ENCODE assay signal across 8 mouse cellular contexts in the genomic region with DNA sequence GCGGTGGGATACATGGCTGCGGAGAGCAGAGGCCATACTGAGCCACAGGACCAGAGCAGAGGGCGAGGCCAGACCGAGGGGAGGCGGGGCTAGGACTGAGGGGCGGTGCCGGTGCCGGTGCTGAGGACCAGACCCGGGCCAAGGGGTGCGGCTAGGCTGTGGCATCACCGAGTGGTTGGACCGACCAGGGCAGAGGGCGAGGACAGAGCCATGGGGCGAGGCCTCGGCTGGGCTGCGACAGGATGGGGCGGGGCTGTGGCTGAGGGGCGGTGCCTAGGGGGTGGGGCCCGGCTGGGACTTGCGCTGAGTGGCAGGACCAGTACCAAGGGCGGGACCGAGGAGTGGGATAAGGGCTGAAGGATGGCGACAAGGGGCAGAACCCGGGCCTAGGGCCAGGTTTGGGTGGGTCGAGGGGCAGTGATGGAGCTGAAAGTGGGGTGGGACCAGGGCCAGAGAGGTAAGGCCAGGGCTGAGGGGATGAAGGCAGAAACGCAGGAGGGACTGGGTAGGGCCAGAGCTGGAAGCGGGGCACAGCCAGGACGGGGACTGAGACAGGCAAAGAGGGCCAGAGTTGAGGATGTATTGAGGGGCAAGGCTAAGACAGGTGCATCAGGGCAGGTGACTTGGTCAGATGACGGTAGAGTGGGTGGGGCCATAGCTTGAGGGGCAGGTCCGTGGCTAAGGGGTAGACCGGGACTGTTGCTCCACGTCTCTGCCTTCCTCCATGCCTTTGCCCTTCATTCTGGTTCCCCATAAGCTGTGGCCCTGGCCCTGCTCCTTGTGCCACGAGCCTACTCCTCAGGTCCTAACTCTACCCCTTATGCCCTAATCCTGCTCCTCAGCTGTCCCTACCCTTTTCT. TPM values are rescaled to one million over a fixed set of nuclear protein-coding genes. Genes with fewer than 3 reads are reported as not detected.
DNase-seq lines count a peak whose midpoint lies in the region; ATAC-seq lines count a peak whose summit lies in the region.

No protein-coding gene starts in this region.

- H3K4me2 ChIP-seq in heart, embryonic 15.5 days: peak overlapping the region; percentile 54

- WGBS in heart, embryonic 15.5 days: 2% methylated on average over 33 of the region's 33 CpGs

- DNase-seq in frontal cortex, postnatal 25 days (ENCODE audit: low spot score in 2 of 2): peak; percentile 4 to 14
- DNase-seq in frontal cortex, postnatal 36 days (ENCODE audit: low spot score in 2 of 2): no peak
- peak; percentile 86 for DNase-seq in Muller cell, postnatal 12 days (ENCODE audit: inconsistent ontology term)
- DNase-seq in embryo, embryonic 11 days: peak; percentile 83
- DNase-seq in kidney, postnatal 10 days: peak; percentile 71
- DNase-seq in lung, postnatal 14 days: peak; percentile 47
- peak; percentile 12 to 17 for DNase-seq in right cerebral cortex, postnatal 36 days (ENCODE audit: low spot score in 2 of 2)

- H3K9me3 ChIP-seq in heart, embryonic 15.5 days (replicated peaks): no peaks in the 10 kb centered on the region

- peaks cover 100% of the 10 kb centered on the region for H3K27me3 ChIP-seq in heart, embryonic 15.5 days

- peak; percentile 44 for ATAC-seq in heart, embryonic 15.5 days (replicated peaks; ENCODE audit: insufficient number of reproducible peaks, insufficient read depth, low FRiP score, low read depth)

- H3K4me1 ChIP-seq in heart, embryonic 15.5 days (replicated peaks): peaks cover 15% of the 10 kb centered on the region

- H3K27ac ChIP-seq in heart, embryonic 15.5 days: no peak overlapping the region

- H3K36me3 ChIP-seq in heart, embryonic 15.5 days: no peaks in the 10 kb centered on the region

- H3K4me3 ChIP-seq in heart, embryonic 15.5 days: peak overlapping the region; percentile 27

- H3K9ac ChIP-seq in heart, embryonic 15.5 days: no peak overlapping the region

RNA-seq across cellular contexts. Expression of gene Nfic, which starts 9.2 kb away (rescaled TPM):
- 60.9 and 71.2 TPM in 2 replicates for polyA plus RNA-seq in heart, embryonic 15.5 days (2015; fragmentation: Nextera tagmentation; extraction: Ambion mirVana)

RNA-seq across cellular contexts. Expression of gene Celf5, which starts 17.9 kb away (rescaled TPM):
- polyA plus RNA-seq in heart, embryonic 15.5 days (2015; fragmentation: Nextera tagmentation; extraction: Ambion mirVana): 0.08 and 0.41 TPM in 2 replicates

RNA-seq across cellular contexts. Expression of gene Ncln, which starts 31.6 kb away (rescaled TPM):
- 43.6 and 63.4 TPM in 2 replicates for polyA plus RNA-seq in heart, embryonic 15.5 days (2015; fragmentation: Nextera tagmentation; extraction: Ambion mirVana)

RNA-seq across cellular contexts. Expression of gene S1pr4, which starts 35.3 kb away (rescaled TPM):
- 0.47 and 1.5 TPM in 2 replicates for polyA plus RNA-seq in heart, embryonic 15.5 days (2015; fragmentation: Nextera tagmentation; extraction: Ambion mirVana)

RNA-seq across cellular contexts. Expression of gene Gna15, which starts 59.4 kb away (rescaled TPM):
- polyA plus RNA-seq in heart, embryonic 15.5 days (2015; fragmentation: Nextera tagmentation; extraction: Ambion mirVana): 0.64 and 1.6 TPM in 2 replicates

Comparison
In these comparisons a context has a peak if more than half of its experiments do, and no peak if none do; other contexts are left out.
1. DNase-seq: peak in frontal cortex, postnatal 25 days (2 of 2), Muller cell, postnatal 12 days (single experiment), embryo, embryonic 11 days (single experiment), kidney, postnatal 10 days (single experiment), lung, postnatal 14 days (single experiment) and right cerebral cortex, postnatal 36 days (2 of 2); none in frontal cortex, postnatal 36 days (0 of 2).